Mouse (Mus musculus): ENCODE measurements around the gene Adgrv1.

- TF ChIP-seq CTCF (IDR thresholded peaks at IDR 0.05; ENCODE audit: extremely low read depth, insufficient read length, insufficient replicate concordance, low read depth, low read length): no peak
- TF ChIP-seq POLR2A (IDR thresholded peaks at IDR 0.05; ENCODE audit: low read depth, low read length): no peak
Observed at GRCm38 (mm10) chr13:81136652-81137422, 496.1 kb downstream of the Adgrv1 start.
